Mouse (Mus musculus) left cerebral cortex, adult 9 months (tissue): ENCODE data around the gene Flad1.

ENCODE experiments used
- DNase-seq, 2 experiments: peaks; one replicate each; pipeline ENCODE4 v3.0.0; 2022; ENCODE audit warnings: low spot score in 2 of 2

Flad1 gene

DNA sequence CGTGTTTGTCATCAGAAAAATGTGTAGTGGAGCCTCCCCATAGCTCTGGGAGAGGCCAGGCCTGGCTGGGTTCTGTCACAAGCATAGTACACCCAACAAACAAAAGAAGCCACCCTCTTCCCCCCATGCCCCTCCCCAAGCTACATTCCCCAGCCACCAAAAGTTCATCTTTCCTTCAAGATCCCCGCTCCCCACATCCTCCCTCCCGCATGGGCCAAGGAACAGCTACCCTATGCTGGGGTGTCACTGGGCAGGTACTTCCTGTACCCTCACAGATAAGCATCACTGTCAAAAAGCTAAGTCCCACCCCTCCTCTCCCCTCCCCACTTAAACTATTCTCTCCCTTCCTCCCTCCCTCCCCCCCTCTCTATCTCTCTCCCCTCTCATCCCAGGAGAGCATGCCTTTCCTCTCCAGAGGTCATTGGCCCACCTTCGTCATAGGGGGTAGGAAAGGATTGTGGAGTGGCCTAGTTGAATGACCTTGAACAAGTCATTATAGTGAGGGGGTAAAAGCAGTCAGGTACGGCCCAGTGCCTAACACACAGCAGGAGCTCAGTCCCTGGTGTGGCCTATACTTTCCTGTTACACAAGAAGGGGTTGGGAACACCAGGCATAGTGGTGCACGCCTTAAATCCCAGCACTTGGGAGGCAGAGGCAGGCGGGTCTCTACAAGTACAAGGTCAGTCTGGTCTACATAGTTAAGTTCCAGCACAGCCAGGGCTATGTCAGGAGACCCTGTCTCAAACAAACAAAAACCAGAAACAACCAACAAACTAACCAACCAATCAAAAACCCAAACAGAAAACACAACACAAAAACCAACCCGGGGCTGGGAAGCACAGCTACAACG lies 29.4 kb downstream of the Flad1 start:
- no peak for DNase-seq

DNA sequence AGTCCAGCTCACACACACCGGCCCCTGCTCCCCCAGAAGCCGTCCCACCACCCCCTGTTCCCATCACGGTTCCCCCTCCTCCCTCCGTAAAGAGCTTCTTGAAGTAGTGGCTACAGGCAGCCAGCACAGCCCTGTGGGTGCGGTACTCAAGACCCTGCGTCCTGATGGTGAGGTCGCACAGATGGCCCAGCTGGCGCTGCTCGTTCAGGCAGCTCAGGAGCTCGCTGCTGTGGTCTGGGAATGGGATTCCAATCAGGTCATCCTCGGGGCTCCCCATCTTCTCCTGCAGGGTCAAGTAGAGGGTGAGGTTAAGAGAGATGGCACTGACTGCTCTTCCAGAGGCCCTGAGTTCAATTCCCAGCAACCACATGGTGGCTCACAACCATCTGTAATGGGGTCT lies 30.4 kb downstream of the Flad1 start:
- DNase-seq, result no peak

- DNase-seq, result no peak
Measured at GRCm38 (mm10) chr3:89380711-89381110, 31.0 kb downstream of the Flad1 start.

GRCm38 (mm10) chr3:89380291-89380690 lies 31.4 kb downstream of the Flad1 start:
- no peak for DNase-seq

DNA sequence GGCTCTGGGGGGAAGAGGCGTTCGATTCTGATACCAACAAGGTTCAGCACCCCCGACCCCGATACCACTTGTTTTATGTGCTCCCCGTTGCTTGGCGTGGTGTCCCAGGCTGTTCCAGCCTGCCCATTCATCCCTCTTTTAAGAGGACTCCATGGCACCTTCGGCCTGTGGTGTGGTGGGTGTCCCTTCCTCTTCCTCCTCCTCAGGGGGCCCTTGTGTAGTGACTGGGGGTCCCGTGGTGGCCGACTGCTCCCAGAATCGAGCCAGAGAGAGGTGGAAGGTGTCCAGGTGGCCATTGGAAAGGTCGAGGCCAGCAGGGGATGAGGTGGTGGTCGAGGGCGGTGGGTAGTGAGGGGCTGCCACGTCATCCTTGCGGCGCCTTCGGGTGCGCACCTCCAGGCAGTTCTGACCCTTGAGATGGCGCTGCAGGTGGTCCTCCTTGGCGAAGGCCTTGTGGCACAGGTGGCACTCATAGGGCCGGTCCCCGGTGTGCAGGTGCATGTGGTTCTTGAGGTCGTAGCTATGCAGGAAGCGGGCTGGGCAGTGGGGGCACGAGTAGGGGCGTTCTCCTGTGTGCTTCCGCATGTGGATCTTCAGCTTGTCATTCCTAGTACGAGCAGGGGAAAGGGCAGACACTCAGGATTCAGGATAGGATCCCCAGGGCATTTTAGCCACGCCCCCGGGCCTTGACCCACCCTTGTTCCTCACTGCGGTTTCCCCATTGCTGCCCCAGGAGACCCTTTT lies 32.1 kb downstream of the Flad1 start:
- no peak for DNase-seq

DNA sequence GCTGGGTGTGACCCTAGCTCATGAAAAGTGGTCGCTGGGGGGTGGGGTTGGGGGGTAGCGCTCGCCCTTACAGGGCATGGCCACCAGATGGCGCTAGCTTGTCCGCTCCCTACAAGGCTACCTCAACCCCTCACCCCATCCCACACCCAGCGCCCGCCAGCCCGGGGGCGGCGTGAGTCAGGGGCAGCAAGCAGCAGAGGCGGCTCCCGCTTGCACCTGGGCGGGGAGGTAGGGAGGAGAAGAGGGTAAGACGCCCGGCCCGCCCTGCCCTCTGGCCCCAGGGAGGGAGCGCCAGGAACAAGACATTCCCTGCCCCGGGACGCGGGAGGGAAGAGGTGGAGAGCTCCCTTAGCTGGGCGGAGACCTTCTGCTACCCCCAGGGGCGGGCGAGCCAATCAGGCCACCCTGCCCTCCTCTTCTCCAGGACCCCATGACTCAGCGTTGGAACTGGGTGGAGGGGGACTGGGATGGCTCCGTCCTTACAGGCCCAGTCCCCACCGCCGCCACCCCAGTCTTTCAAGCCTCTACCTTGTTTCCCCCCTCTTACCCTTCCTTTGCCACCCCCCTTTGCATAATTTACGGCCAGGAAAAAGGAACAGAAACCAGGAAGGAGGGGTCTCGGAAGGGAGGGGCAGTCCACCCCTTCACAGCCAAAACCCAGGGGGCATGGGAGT lies 33.1 kb downstream of the Flad1 start:
- peak in 1 of 2 experiments; percentile 67 for DNase-seq

GRCm38 (mm10) chr3:89377831-89378230 lies 33.8 kb downstream of the Flad1 start:
- DNase-seq, result no peak

- no peak for DNase-seq
Measured at GRCm38 (mm10) chr3:89373581-89374231, 38.0 kb downstream of the Flad1 start.

DNA sequence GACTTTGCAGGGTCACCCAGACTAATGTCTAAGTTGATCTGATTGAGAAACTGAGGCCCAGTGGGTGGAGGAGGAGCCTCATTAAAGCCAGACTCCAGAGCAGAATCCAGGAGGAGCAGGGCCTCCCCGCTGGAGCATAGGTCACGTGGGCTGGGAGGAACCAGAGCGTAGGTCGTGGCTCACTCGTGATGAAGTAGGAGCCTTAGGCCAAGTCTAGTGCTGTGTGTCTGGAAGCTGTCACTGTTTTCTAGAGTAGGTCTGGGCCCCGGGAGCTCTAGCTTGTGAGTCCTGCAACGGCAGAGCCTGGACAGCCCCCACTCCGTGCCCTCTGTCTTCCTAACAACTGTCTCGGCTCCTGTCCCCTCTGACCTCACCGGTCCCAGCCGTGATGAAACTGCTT lies 44.3 kb downstream of the Flad1 start:
- no peak for DNase-seq

DNA sequence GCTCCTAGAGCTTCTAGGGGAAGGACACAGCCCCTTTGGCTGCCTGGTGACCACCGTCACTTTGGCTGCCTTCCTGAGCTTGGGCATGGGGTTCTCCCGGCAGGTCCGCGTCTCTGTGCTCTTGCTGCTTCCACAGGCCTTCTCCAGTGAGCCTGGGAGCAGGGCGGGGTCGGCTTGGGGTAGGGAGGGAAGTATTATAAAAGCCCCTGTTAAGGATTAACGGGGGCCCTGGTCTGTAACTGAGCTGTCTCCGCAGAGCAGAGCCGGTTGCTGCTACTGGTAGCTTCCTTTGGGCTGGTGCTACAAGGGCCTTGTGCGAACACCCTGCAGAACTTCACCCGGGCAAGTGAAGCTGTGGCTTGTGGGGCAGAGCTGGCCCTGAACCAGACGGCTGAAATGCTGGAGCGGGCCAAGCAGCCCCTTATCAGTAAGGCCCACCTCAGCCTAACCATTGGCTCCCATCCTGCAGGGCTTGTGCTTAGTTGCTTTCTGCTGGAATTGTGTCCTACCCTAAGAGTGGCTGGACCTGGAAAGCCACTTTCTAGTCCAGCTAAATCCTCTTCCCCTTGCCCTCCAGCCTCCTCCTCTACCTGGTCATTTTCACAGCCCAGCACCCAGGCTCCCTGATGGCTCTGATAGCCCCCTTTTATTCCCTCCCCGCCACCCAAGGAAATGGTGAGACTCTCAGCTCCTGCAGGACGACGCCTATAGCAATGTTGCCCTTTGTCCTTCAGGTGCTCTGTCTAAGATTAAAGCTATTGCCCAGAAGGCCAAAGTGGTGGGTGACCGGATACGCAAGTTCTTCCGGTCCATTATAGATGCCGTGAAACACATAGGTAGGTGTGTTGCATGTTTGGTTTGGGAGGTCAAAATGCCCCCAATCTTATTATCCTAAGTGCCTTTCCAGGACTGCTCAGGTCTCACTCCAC lies 45.9 kb downstream of the Flad1 start:
- no peak for DNase-seq

- no peak for DNase-seq
Measured at GRCm38 (mm10) chr3:89365153-89365485, 46.6 kb downstream of the Flad1 start, which contains the start of gene Dcst1. TSS of gene Dcst1 (minus strand) at chr3:89365253.

DNA sequence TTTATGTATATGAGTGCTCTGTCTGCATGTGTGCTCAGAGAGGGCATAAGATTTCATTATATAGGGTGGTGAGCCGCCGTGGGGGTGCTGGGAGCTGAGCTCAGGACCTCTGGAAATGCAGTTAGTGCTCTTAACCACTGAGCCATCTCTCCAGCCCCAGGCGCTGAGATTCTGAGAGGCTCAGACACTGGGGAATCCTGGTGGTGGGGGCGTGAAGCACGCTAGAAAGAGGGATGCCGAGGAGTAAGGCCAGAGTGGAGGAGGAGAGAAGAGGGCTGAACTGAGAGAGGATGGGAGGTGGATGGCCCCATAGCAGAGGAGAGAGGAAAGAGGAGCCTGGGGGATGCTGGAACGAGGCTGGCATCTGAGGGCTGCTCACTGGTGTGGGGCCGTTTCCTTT lies 47.0 kb downstream of the Flad1 start:
- no peak for DNase-seq

DNA sequence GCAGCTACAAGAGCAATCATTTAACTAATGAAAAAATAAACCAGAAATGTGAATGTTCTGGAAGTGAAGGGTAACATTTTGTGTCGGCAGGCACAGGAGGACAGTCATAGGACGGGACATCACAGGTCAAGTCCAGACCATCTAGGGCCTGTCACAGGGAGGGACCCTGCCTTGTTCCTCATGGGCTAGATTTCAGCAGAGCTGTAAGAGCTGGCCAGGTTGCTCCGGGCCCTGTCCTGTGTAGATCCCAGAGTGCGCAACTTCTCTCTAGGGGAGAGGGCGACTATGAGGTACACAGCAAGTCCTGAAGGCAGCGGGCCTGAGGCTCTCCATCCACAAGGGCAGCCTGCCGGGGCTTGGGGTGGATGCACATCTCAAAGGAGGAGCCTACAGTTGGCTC lies 50.0 kb downstream of the Flad1 start, which contains the start of gene Dcst2:
Dcst2 (plus strand) TSS at position 301 of the 400 bp plus-strand sequence.
- DNase-seq, result no peak

- no peak for DNase-seq
Measured at GRCm38 (mm10) chr3:89360237-89360636, 51.4 kb downstream of the Flad1 start.

DNA sequence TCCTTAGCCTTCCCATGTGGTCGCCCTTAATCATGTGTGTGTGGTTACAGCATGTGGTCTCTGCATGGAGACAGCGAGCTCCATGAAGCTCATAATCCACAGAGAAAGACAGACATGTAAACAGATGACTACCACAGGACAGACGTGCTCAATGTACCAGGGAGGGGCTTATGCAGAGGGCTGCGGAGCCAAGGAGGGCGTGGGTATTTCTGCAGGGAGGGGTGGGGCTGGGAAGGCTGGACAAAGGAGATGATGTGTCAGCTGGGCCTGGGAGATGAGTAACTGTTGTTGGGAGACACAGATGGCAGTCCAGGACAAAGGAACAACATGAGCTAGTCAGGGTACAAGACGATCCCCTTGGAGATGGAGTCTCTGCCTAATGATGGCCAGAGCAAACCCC lies 52.0 kb downstream of the Flad1 start:
- DNase-seq, result no peak

GRCm38 (mm10) chr3:89356029-89356428 lies 55.6 kb downstream of the Flad1 start:
- no peak for DNase-seq

- DNase-seq, result no peak
Measured at GRCm38 (mm10) chr3:89355512-89355902, 56.2 kb downstream of the Flad1 start.

DNA sequence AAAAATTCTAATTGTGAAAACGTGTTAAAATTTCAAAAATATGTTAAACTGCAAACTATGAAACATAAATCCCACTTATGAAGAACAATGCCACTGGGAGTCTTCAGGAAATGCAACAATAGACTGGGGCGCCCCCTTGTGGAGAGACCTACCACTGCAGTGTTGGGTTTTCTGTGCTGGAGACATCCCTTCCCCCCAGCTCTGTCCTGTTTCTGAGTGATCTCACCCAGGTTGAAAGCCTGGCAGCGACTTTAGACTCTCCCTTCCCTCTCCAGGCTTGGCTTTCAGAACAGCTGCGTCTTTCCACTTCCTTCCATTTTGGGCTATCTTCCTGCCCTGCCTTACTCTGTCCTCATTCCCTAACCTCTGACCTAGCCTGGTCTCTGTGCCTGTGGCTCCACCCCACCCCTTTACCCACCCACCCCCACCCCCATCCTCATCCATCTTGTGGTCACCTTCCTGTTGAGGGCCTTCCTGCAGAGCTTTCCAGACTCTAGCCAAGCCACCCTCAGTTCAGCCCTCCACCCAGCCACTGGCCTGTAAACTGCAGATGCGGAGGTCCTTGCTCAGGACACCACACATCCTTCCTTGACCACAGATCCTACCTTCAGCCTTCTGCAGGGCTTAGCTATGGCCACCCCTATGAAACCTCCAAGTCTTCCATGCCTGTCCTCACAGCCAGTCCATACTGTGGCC lies 56.7 kb downstream of the Flad1 start:
- peak; percentile 52 to 90 for DNase-seq

GRCm38 (mm10) chr3:89351271-89351670 lies 60.4 kb downstream of the Flad1 start:
- DNase-seq, result no peak
